24 mouse cellular contexts compared by ENCODE assay signal in genomic region chrX:113076053-113076452, GRCm38 (mm10).
"Had no signal": no experiment of that assay in that cellular context is flagged by ENCODE, and none has a peak within 500 bp of the region (broad histone marks: within the 10 kb centered on the region; RNA-seq: fewer than 3 reads in every experiment).

No protein-coding gene starts in this region.

- H3K36me3 ChIP-seq: heart, embryonic 10.5 days; heart, embryonic 12.5 days; hindbrain, embryonic 10.5 days; hindbrain, embryonic 12.5 days; intestine, embryonic 15.5 days; limb, embryonic 12.5 days; liver, embryonic 13.5 days; liver, embryonic 15.5 days had no signal

- H3K9me3 ChIP-seq: heart, embryonic 10.5 days; heart, embryonic 12.5 days; hindbrain, embryonic 10.5 days; hindbrain, embryonic 12.5 days; intestine, embryonic 15.5 days; limb, embryonic 10.5 days; limb, embryonic 12.5 days; liver, embryonic 13.5 days; liver, embryonic 15.5 days had no signal

- H3K9ac ChIP-seq: heart, embryonic 12.5 days; hindbrain, embryonic 12.5 days; hindbrain, embryonic 14.5 days; intestine, embryonic 15.5 days; limb, embryonic 12.5 days; liver, embryonic 13.5 days; liver, embryonic 15.5 days had no signal

- H3K4me1 ChIP-seq: heart, embryonic 10.5 days; heart, embryonic 12.5 days; hindbrain, embryonic 10.5 days; hindbrain, embryonic 12.5 days; intestine, embryonic 15.5 days; limb, embryonic 10.5 days; limb, embryonic 12.5 days; liver, embryonic 13.5 days; liver, embryonic 15.5 days had no signal

- H3K27ac ChIP-seq: gastrocnemius, adult 2 months; heart, embryonic 10.5 days; hindbrain, embryonic 10.5 days; hindbrain, embryonic 12.5 days; hindbrain, embryonic 14.5 days; intestine, embryonic 15.5 days; left cerebral cortex, adult 2 months; limb, embryonic 10.5 days; limb, embryonic 12.5 days; liver, embryonic 13.5 days; liver, embryonic 15.5 days had no signal

- DNase-seq: gastrocnemius, adult 2 months; gastrocnemius, postnatal 10 days; gastrocnemius, postnatal 25 days; heart, adult 18-20 months; heart, postnatal 10 days; heart, postnatal 4 days; kidney, adult 18-20 months; kidney, adult 8-10 months; kidney, postnatal 10 days; kidney, postnatal 25 days; kidney, postnatal 4 days; layer of hippocampus, adult 9-11 months; liver; liver, embryonic 13.5 days had no signal

- H3K4me3 ChIP-seq: gastrocnemius, adult 2 months; heart, embryonic 10.5 days; heart, embryonic 12.5 days; hindbrain, embryonic 10.5 days; hindbrain, embryonic 12.5 days; intestine, embryonic 15.5 days; left cerebral cortex, adult 2 months; limb, embryonic 10.5 days; limb, embryonic 12.5 days; liver, embryonic 13.5 days; liver, embryonic 15.5 days had no signal

- H3K27me3 ChIP-seq: heart, embryonic 12.5 days; hindbrain, embryonic 12.5 days; intestine, embryonic 15.5 days; limb, embryonic 12.5 days; liver, embryonic 13.5 days; liver, embryonic 15.5 days had no signal
